Mouse (Mus musculus): ENCODE data around the gene Rab3c. TPM values are rescaled to one million over a fixed set of nuclear protein-coding genes. Genes with fewer than 3 reads are reported as not detected.

Gene Rab3c
- polyA plus RNA-seq, 1 experiment: not detected

GRCm38 (mm10) chr13:110075587-110075986 is 205.2 kb downstream of the Rab3c start:
- TF ChIP-seq GATA1 (IDR thresholded peaks at IDR 0.05; ENCODE audit: low read length): no peak

GRCm38 (mm10) chr13:110074180-110074579 is 206.6 kb downstream of the Rab3c start:
- TF ChIP-seq GATA1 (IDR thresholded peaks at IDR 0.05; ENCODE audit: low read length): no peak

GRCm38 (mm10) chr13:110067149-110067548 is 213.6 kb downstream of the Rab3c start:
- TF ChIP-seq GATA1 (IDR thresholded peaks at IDR 0.05; ENCODE audit: low read length): no peak

GRCm38 (mm10) chr13:110066674-110067073 is 214.1 kb downstream of the Rab3c start:
- no peak for TF ChIP-seq GATA1 (IDR thresholded peaks at IDR 0.05; ENCODE audit: low read length)

GRCm38 (mm10) chr13:110062835-110063411 is 217.9 kb downstream of the Rab3c start:
- TF ChIP-seq GATA1 (IDR thresholded peaks at IDR 0.05; ENCODE audit: low read length): no peak

GRCm38 (mm10) chr13:110062288-110062687 is 218.5 kb downstream of the Rab3c start:
- no peak for TF ChIP-seq GATA1 (IDR thresholded peaks at IDR 0.05; ENCODE audit: low read length)

GRCm38 (mm10) chr13:110054538-110054937 is 226.3 kb downstream of the Rab3c start:
- TF ChIP-seq GATA1 (IDR thresholded peaks at IDR 0.05; ENCODE audit: low read length): no peak

GRCm38 (mm10) chr13:110048767-110049434 is 231.9 kb downstream of the Rab3c start:
- no peak for TF ChIP-seq GATA1 (IDR thresholded peaks at IDR 0.05; ENCODE audit: low read length)

- TF ChIP-seq GATA1 (IDR thresholded peaks at IDR 0.05; ENCODE audit: low read length): no peak
Measured at GRCm38 (mm10) chr13:110044418-110044817, 236.4 kb downstream of the Rab3c start.

- TF ChIP-seq GATA1 (IDR thresholded peaks at IDR 0.05; ENCODE audit: low read length): no peak
Measured at GRCm38 (mm10) chr13:110039779-110040498, 240.9 kb downstream of the Rab3c start.

GRCm38 (mm10) chr13:110039170-110039569 is 241.6 kb downstream of the Rab3c start:
- TF ChIP-seq GATA1 (IDR thresholded peaks at IDR 0.05; ENCODE audit: low read length): no peak

GRCm38 (mm10) chr13:110038521-110038920 is 242.3 kb downstream of the Rab3c start:
- no peak for TF ChIP-seq GATA1 (IDR thresholded peaks at IDR 0.05; ENCODE audit: low read length)

- no peak for TF ChIP-seq GATA1 (IDR thresholded peaks at IDR 0.05; ENCODE audit: low read length)
Measured at GRCm38 (mm10) chr13:110034885-110035284, 245.9 kb downstream of the Rab3c start.

- TF ChIP-seq GATA1 (IDR thresholded peaks at IDR 0.05; ENCODE audit: low read length): no peak
Measured at GRCm38 (mm10) chr13:110034041-110034440, 246.8 kb downstream of the Rab3c start.

GRCm38 (mm10) chr13:110031886-110032285 is 248.9 kb downstream of the Rab3c start:
- TF ChIP-seq GATA1 (IDR thresholded peaks at IDR 0.05; ENCODE audit: low read length): no peak

- TF ChIP-seq GATA1 (IDR thresholded peaks at IDR 0.05; ENCODE audit: low read length): no peak
Measured at GRCm38 (mm10) chr13:110031061-110031460, 249.7 kb downstream of the Rab3c start.
